Mouse (Mus musculus) spleen, embryonic (tissue): ENCODE data around the gene Fhad1.

Experiments
- CTCF ChIA-PET: fragments of 350-600 bp; sonication (Branson Sonifier 250); formaldehyde crosslinking; loops from one replicate; lab custom pipeline; 2022; lab: Charles Lee

The Fhad1 gene

GRCm38 (mm10) chr4:141941289-141941688 is 73.6 kb downstream of the Fhad1 start:
- CTCF ChIA-PET: no interaction called here

GRCm38 (mm10) chr4:141938535-141938934 is 76.3 kb downstream of the Fhad1 start:
- CTCF ChIA-PET: no interaction called here

GRCm38 (mm10) chr4:141932785-141933574 is 81.9 kb downstream of the Fhad1 start:
- CTCF ChIA-PET: no interaction called here

DNA sequence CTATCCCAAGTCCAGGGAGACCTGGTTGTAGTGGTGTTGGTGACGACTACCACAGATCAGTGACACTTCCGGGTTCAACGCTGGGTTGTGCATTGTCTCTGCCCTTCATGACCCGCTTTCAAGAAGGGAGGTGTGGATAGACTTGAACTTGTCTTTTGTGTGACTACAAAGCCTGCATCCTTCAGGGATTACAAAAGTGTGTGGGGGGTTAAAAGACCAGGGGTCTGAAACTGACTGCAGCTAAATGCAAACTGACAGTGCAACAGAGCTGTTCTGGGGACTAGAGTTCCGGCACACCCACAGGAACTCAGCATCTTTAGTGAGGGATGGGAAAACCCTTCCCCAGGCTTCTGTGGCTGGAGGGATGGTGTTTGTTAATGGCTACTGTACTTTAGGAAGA is 83.4 kb downstream of the Fhad1 start:
- CTCF ChIA-PET: no interaction called here

- CTCF ChIA-PET: no interaction called here
These were observed 84.9 kb downstream of the Fhad1 start for GRCm38 (mm10) chr4:141930001-141930400.

- CTCF ChIA-PET: no interaction called here
These were observed 86.0 kb downstream of the Fhad1 start for GRCm38 (mm10) chr4:141928881-141929281.

GRCm38 (mm10) chr4:141925781-141926345 is 89.0 kb downstream of the Fhad1 start:
- CTCF ChIA-PET: interaction anchor here (0.7 kb wide), 1 partner anchor 179 kb away, joined by 3 read pairs; no protein-coding TSS in a partner anchor

DNA sequence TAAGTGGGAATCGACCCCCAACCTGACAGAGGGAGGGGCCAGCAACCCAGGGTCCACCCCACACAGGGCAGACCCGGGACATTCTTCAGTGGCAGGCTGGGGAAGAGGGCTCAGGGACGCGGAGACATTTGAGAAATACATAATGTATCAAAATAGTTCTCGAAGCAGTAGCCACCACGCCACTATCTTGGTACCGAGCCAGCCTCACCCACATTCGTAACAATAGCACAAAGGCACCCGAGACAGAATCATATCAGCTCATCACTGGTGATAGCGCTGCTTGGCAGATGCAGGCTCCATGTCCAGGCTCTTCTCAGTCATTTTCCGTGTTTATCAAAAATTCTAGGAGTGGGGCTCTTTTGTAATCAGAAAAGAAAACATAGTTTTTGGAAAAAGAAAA is 90.9 kb downstream of the Fhad1 start:
- CTCF ChIA-PET: no interaction called here

- CTCF ChIA-PET: no interaction called here
These were observed 94.5 kb downstream of the Fhad1 start for GRCm38 (mm10) chr4:141920391-141920790.

DNA sequence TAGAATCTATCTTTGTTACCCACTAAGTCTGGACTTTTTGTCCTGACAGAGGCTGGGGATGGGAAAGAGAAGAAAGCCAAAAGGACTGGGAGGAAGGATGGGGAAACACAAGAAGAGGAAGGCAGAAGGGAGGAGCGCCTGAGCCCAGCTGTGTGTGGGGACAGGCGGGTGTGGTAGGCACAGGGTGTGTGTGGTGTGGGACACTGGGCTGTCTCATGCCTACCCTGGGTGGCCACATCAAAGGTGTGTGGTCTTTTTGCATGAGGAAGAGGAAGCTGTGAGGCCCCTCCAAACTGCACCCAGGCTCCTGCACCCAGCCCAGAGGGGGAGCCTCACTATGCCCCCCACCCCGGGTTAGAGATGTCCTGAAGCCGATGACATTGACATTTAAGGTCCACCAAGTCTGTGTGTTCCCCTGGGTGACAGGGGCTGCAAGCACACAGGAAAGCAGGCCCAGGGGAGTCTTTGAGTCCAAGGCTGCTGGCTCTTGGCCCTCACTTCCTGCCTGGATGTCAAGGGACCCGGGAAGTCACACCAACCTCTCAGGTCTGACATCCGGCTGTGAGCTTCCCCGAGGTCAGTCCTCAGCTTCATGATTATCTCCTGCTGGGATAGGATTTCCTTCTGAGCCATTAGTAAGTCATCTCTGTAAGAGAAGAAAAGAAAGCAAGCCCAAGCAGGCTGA is 97.0 kb downstream of the Fhad1 start:
- CTCF ChIA-PET: no interaction called here

GRCm38 (mm10) chr4:141914040-141914439 is 100.8 kb downstream of the Fhad1 start:
- CTCF ChIA-PET: no interaction called here

DNA sequence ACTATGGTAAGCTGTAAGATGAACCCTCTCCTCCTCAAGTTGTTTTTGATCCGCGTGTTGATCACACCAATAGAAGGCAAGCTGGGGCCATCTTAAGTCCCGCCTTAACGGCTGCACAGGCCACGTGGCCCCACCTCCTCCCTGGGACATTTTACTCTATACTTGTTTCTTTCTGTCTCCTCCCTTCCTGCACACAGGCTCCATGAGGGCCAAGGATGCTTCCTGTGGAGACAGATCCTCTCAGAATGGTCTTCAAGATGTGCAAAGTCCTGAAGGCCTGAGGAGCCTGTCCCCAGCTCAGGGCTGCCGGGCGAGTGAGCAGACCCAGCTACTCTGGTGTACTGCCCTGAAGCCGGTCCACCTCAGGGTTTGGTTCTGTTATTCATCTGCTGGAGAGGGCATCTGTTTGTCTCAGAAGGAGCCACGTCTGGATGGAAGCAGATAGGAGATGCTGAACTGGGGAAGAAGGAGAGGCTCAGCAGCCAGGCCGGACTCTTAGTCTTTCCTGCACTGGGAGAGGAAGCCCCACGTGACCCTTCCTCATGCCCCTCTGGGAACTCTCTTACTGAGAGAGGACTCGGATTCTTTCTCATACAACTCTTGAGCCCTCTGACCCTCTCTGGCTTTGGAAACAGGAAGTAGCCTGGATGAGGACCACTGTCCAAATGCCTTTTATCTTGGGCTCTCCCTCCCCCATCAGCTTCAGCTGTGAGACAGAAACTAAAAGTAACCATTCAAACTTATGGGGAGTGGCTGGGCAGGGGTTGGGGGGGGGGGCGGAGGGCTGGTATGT is 101.5 kb downstream of the Fhad1 start:
- CTCF ChIA-PET: no interaction called here

GRCm38 (mm10) chr4:141904710-141905109 is 110.2 kb downstream of the Fhad1 start:
- CTCF ChIA-PET: no interaction called here

DNA sequence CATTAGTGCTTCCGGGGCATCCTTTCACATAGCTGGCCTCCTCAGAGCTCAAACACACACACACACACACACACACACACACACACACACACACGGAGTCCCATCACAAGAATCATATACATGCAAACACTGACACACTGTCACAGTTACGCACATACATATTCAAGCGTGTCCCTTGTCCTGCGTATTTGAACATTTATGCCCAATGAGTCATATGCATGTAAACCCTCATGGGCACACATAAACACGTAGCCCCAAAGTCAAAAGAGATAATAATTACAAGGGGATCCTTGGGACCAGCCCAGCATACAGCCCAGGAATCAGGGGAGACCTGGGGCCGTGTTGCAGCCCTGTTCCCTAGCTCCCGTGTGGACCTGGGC is 112.4 kb downstream of the Fhad1 start:
- CTCF ChIA-PET: no interaction called here

- CTCF ChIA-PET: no interaction called here
These were observed 113.0 kb downstream of the Fhad1 start for GRCm38 (mm10) chr4:141901711-141902478.

GRCm38 (mm10) chr4:141900421-141900820 is 114.5 kb downstream of the Fhad1 start:
- CTCF ChIA-PET: no interaction called here

DNA sequence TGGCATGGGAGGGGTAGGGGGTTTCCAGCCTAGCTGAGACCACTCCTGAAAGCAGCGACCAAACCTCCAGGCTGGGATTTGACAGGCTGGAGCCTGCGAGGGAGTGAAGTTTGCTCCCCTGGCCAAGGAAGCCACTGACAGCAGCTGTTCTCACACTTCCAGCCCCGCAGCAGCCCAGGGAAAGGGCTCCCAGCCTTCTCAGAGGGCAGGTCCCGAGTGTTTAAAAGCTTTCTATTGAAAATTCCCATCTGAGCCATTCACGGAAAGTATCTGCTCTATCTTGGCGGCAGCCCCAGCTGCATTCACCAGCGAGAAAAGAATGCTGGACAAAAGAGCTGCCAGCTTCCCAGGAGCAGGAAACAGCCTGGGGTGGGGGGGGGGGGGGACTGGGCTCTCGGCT is 114.9 kb downstream of the Fhad1 start:
- CTCF ChIA-PET: no interaction called here

GRCm38 (mm10) chr4:141898905-141899304 is 116.0 kb downstream of the Fhad1 start:
- CTCF ChIA-PET: no interaction called here

DNA sequence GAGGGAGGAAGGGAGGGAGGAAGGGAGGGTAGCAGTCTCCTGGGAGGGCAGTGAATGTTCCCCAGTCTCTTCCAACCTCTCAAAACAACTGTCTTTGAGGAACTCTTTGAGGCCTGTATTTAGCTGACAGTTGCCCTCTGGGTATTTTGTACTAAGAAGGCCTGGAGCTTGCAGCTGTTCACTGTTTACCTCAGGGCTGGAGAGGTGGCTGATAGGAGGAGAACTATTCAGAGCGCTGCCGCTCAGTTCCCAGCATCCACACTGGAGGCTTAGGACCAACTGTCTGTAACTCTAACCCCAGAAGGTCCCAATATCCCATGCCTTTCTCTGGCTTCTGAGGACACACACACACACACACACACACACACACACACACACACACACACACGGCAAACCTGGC is 117.0 kb downstream of the Fhad1 start:
- CTCF ChIA-PET: no interaction called here

- CTCF ChIA-PET: no interaction called here
These were observed 117.7 kb downstream of the Fhad1 start for GRCm38 (mm10) chr4:141897225-141897624.

- CTCF ChIA-PET: no interaction called here
These were observed 119.1 kb downstream of the Fhad1 start for GRCm38 (mm10) chr4:141895772-141896171.
